Mouse (Mus musculus): ENCODE results near the gene Cenpv.

GRCm38 (mm10) chr11:62478931-62479330 lies 60.1 kb downstream of the Cenpv start:
- TF ChIP-seq CTCF (IDR thresholded peaks at IDR 0.05; ENCODE audit: low read depth) (no peak), EP300 (IDR thresholded peaks at IDR 0.05; ENCODE audit: low read depth) (no peak)
